Mouse (Mus musculus): ENCODE measurements around the gene Gm1113.

- TF ChIP-seq CTCF (IDR thresholded peaks at IDR 0.05), result no peak
- TF ChIP-seq EP300 (IDR thresholded peaks at IDR 0.05; ENCODE audit: insufficient read depth, low read depth, low read length), result no peak
These were observed 27.6 kb upstream of the Gm1113 start for GRCm38 (mm10) chr9:35545704-35546103.

Measured in heart, adult 2 months (tissue).